8 mouse cellular contexts compared by ENCODE assay signal in the genomic region with DNA sequence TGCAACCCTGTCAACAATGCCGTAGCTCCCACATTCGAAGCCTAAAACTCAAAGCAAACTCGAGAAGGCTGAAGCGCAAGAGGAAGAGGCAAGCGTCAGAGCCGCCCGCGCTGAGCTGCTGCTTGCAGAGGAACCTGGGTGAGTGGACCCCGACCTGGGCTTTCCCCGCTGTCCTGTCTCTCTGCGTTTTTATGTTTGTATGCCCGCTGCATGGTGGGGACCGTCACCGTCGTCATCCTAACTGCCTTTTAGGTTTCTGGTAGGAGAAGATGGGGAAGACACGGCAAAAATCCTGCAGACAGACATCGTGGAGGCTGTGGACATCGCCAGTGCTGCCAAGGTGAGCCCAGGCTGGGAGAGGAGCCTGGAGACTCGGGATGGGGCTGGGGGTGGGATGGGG. TPM values are rescaled to one million over a fixed set of nuclear protein-coding genes. Genes with fewer than 3 reads are reported as not detected.
DNase-seq lines count a peak whose midpoint lies in the region; ATAC-seq and TF ChIP-seq lines count a peak whose summit lies in the region.

No protein-coding gene starts in this region.

- no peak for TF ChIP-seq POLR2A in cerebellum, adult 2 months (IDR thresholded peaks at IDR 0.05; ENCODE audit: borderline replicate concordance, insufficient read depth, low read length)
- TF ChIP-seq POLR2A in spleen, adult 2 months (IDR thresholded peaks at IDR 0.05; ENCODE audit: low read depth, low read length) = no peak

- no peak overlapping the region for H3K27ac ChIP-seq in cerebellum, adult 2 months (ENCODE audit: insufficient read depth, low read length)
- H3K27ac ChIP-seq in spleen, adult 2 months (ENCODE audit: insufficient read depth, low read length) = no peak overlapping the region
- H3K27ac ChIP-seq in limb, embryonic 13.5 days = no peak overlapping the region
- H3K27ac ChIP-seq in stomach, embryonic 14.5 days (ENCODE audit: low read length) = no peak overlapping the region

- H3K9ac ChIP-seq in limb, embryonic 13.5 days = peak overlapping the region; percentile 87
- H3K9ac ChIP-seq in stomach, embryonic 14.5 days (replicated peaks; ENCODE audit: low read depth, low read length) = peak overlapping the region; percentile 71

- WGBS in cerebellum, adult 2 months = 58% methylated on average over 19 of the region's 19 CpGs
- WGBS in spleen, adult 2 months = 42% methylated on average over 19 of the region's 19 CpGs
- WGBS in limb, embryonic 13.5 days = 57% methylated on average over 19 of the region's 19 CpGs
- 55% methylated on average over 19 of the region's 19 CpGs for WGBS in stomach, embryonic 14.5 days

- H3K27me3 ChIP-seq in cerebellum, adult 2 months (ENCODE audit: control insufficient read depth, insufficient read depth, low read length) = no peaks in the 10 kb centered on the region
- H3K27me3 ChIP-seq in spleen, adult 2 months (ENCODE audit: control insufficient read depth, insufficient read depth, low read length) = no peaks in the 10 kb centered on the region
- H3K27me3 ChIP-seq in limb, embryonic 13.5 days = no peaks in the 10 kb centered on the region
- H3K27me3 ChIP-seq in stomach, embryonic 14.5 days (ENCODE audit: control insufficient read depth, insufficient read depth, low read length) = no peaks in the 10 kb centered on the region

- peak overlapping the region; percentile 98 for H3K4me2 ChIP-seq in limb, embryonic 13.5 days (replicated peaks)
- H3K4me2 ChIP-seq in stomach, embryonic 14.5 days (replicated peaks; ENCODE audit: low read depth, low read length) = peak overlapping the region; percentile 97

- peaks cover 5% of the 10 kb centered on the region; the same call in 1 of the 2 replicates for H3K4me1 ChIP-seq in cerebellum, adult 2 months (ENCODE audit: control insufficient read depth, insufficient read depth, low read length)
- peaks cover 14% of the 10 kb centered on the region; the same call in 1 of the 2 replicates for H3K4me1 ChIP-seq in spleen, adult 2 months (ENCODE audit: control insufficient read depth, insufficient read depth, insufficient read length)
- H3K4me1 ChIP-seq in limb, embryonic 13.5 days = peaks cover 21% of the 10 kb centered on the region
- H3K4me1 ChIP-seq in stomach, embryonic 14.5 days (ENCODE audit: control insufficient read depth, insufficient read depth, low read length) = peaks cover 14% of the 10 kb centered on the region; the same call in 1 of the 2 replicates

- H3K4me3 ChIP-seq in cerebellum, adult 2 months (replicated peaks; ENCODE audit: insufficient read depth, low read depth, low read length) = peak overlapping the region; percentile 91
- peak overlapping the region; percentile 99 for H3K4me3 ChIP-seq in spleen, adult 2 months (ENCODE audit: extremely low read depth, insufficient read depth, insufficient read length)
- H3K4me3 ChIP-seq in limb, embryonic 13.5 days = peak overlapping the region; percentile 84
- peak overlapping the region; percentile 87 for H3K4me3 ChIP-seq in stomach, embryonic 14.5 days (ENCODE audit: low read depth, low read length)

- H3K9me3 ChIP-seq in limb, embryonic 13.5 days = no peaks in the 10 kb centered on the region
- no peaks in the 10 kb centered on the region for H3K9me3 ChIP-seq in stomach, embryonic 14.5 days (ENCODE audit: control insufficient read depth, low read depth, low read length)

- no peak for TF ChIP-seq CTCF in cerebellum, adult 2 months (IDR thresholded peaks at IDR 0.05; ENCODE audit: borderline replicate concordance, insufficient read depth, low read depth, low read length)
- TF ChIP-seq CTCF in spleen, adult 2 months (IDR thresholded peaks at IDR 0.05; ENCODE audit: extremely low read depth, insufficient read depth, insufficient read length, insufficient replicate concordance) = no peak

- H3K36me3 ChIP-seq in spleen, adult 2 months (ENCODE audit: control insufficient read depth, insufficient read depth, low read length) = peaks cover 26% of the 10 kb centered on the region
- H3K36me3 ChIP-seq in limb, embryonic 13.5 days = peaks cover 63% of the 10 kb centered on the region
- peaks cover 28% of the 10 kb centered on the region; the same call in 1 of the 2 replicates for H3K36me3 ChIP-seq in stomach, embryonic 14.5 days (ENCODE audit: control insufficient read depth, insufficient read depth, low read length)

- no peak for ATAC-seq in cerebellum, adult (ENCODE audit: insufficient number of reproducible peaks, low FRiP score, low TSS enrichment)
- no peak for ATAC-seq in limb, embryonic 13.5 days (ENCODE audit: low FRiP score, low read depth)
- no peak for ATAC-seq in stomach, embryonic 14.5 days (ENCODE audit: insufficient number of reproducible peaks, insufficient read depth, low FRiP score, low read depth)

- DNase-seq in cerebellum, adult 2 months = no peak
- DNase-seq in spleen, adult 2 months (ENCODE audit: low read depth in 1 of 2, low spot score in 2 of 2) = no peak
- no peak for DNase-seq in spleen, postnatal 36 days (ENCODE audit: low spot score in 2 of 2)
- DNase-seq in gastrocnemius, postnatal 4 days (ENCODE audit: low spot score in 2 of 2) = no peak
- no peak for DNase-seq in adrenal gland, postnatal 14 days

RNA-seq across cellular contexts. Expression of gene Wdr46, which starts 0.9 kb away (rescaled TPM):
- 13.3 and 14.0 TPM in 2 replicates for polyA plus RNA-seq in cerebellum, adult 2 months (2012; rRNA removed)
- 20.5 and 26.7 TPM in 2 replicates for polyA plus RNA-seq in spleen, adult 2 months (2012; rRNA removed)
- 35.4 and 37.0 TPM in 2 replicates for polyA plus RNA-seq in limb, embryonic 13.5 days (2015; fragmentation: Nextera tagmentation; extraction: Ambion mirVana)
- polyA plus RNA-seq in stomach, embryonic 14.5 days (2014; fragmentation: Nextera tagmentation; extraction: Ambion mirVana) = 19.0 and 23.0 TPM in 2 replicates
- 10 to 100 TPM; 18.8 to 20.0 TPM for total RNA-seq in gastrocnemius, postnatal 4 days (2021)
- 32.9 and 35.7 TPM in 2 replicates for total RNA-seq in adrenal gland, postnatal 14 days (2021)

RNA-seq across cellular contexts. Expression of gene Pfdn6, which starts 1.2 kb away (rescaled TPM):
- polyA plus RNA-seq in cerebellum, adult 2 months (2012; rRNA removed) = 117 and 135 TPM in 2 replicates
- 13.8 and 16.0 TPM in 2 replicates for polyA plus RNA-seq in spleen, adult 2 months (2012; rRNA removed)
- 167 and 171 TPM in 2 replicates for polyA plus RNA-seq in limb, embryonic 13.5 days (2015; fragmentation: Nextera tagmentation; extraction: Ambion mirVana)
- 141 and 152 TPM in 2 replicates for polyA plus RNA-seq in stomach, embryonic 14.5 days (2014; fragmentation: Nextera tagmentation; extraction: Ambion mirVana)
- 10 to 100 TPM; 73.2 to 74.5 TPM for total RNA-seq in gastrocnemius, postnatal 4 days (2021)
- 96.2 and 102 TPM in 2 replicates for total RNA-seq in adrenal gland, postnatal 14 days (2021)

RNA-seq across cellular contexts. Expression of gene B3galt4, which starts 9.9 kb away (rescaled TPM):
- polyA plus RNA-seq in cerebellum, adult 2 months (2012; rRNA removed) = 8.4 and 8.6 TPM in 2 replicates
- polyA plus RNA-seq in spleen, adult 2 months (2012; rRNA removed) = 18.9 and 20.6 TPM in 2 replicates
- polyA plus RNA-seq in limb, embryonic 13.5 days (2015; fragmentation: Nextera tagmentation; extraction: Ambion mirVana) = 8.0 and 9.2 TPM in 2 replicates
- polyA plus RNA-seq in stomach, embryonic 14.5 days (2014; fragmentation: Nextera tagmentation; extraction: Ambion mirVana) = 2.8 and 2.9 TPM in 2 replicates
- 1 to 10 TPM; 3.8 to 4.5 TPM for total RNA-seq in gastrocnemius, postnatal 4 days (2021)
- 3.2 and 6.2 TPM in 2 replicates for total RNA-seq in adrenal gland, postnatal 14 days (2021)

RNA-seq across cellular contexts. Expression of gene Rgl2, which starts 12.0 kb away (rescaled TPM):
- 171 and 183 TPM in 2 replicates for polyA plus RNA-seq in cerebellum, adult 2 months (2012; rRNA removed)
- 234 and 301 TPM in 2 replicates for polyA plus RNA-seq in spleen, adult 2 months (2012; rRNA removed)
- 54.2 and 59.2 TPM in 2 replicates for polyA plus RNA-seq in limb, embryonic 13.5 days (2015; fragmentation: Nextera tagmentation; extraction: Ambion mirVana)
- 38.4 and 39.8 TPM in 2 replicates for polyA plus RNA-seq in stomach, embryonic 14.5 days (2014; fragmentation: Nextera tagmentation; extraction: Ambion mirVana)
- 10 to 100 TPM; 43.2 to 48.4 TPM for total RNA-seq in gastrocnemius, postnatal 4 days (2021)
- total RNA-seq in adrenal gland, postnatal 14 days (2021) = 53.2 and 80.3 TPM in 2 replicates

RNA-seq across cellular contexts. Expression of gene Vps52, which starts 14.2 kb away (rescaled TPM):
- polyA plus RNA-seq in cerebellum, adult 2 months (2012; rRNA removed) = 73.5 and 77.0 TPM in 2 replicates
- polyA plus RNA-seq in spleen, adult 2 months (2012; rRNA removed) = 58.0 and 73.2 TPM in 2 replicates
- polyA plus RNA-seq in limb, embryonic 13.5 days (2015; fragmentation: Nextera tagmentation; extraction: Ambion mirVana) = 46.8 and 49.4 TPM in 2 replicates
- polyA plus RNA-seq in stomach, embryonic 14.5 days (2014; fragmentation: Nextera tagmentation; extraction: Ambion mirVana) = 31.5 and 34.8 TPM in 2 replicates
- 10 to 100 TPM; 37.4 to 38.6 TPM for total RNA-seq in gastrocnemius, postnatal 4 days (2021)
- 46.8 and 52.9 TPM in 2 replicates for total RNA-seq in adrenal gland, postnatal 14 days (2021)
